Mouse (Mus musculus) intestine, postnatal 0 days (tissue): ENCODE results near the gene Serpinb7. TPM values are rescaled to one million over a fixed set of nuclear protein-coding genes. Genes with fewer than 3 reads are reported as not detected.

Experiments used
- ATAC-seq: fragments of 200-750 bp; cut with Nextera tagmentation; 2 replicates; pipeline ENCODE4 v1.8.0; 2017; ENCODE audit warnings: mild to moderate bottlenecking, moderate TSS enrichment, moderate library complexity
- H3K27ac ChIP-seq: fragments of 300-500 bp; sonication (generic); 2 replicates; pipeline ENCODE4 v1.5.1; 2014; ENCODE audit warnings: mild to moderate bottlenecking, low read depth, low read length, moderate library complexity
- H3K27me3 ChIP-seq: fragments of 300-500 bp; sonication (generic); replicated peaks from 2 replicates; pipeline ENCODE4 v1.6.1; 2014; ENCODE audit warnings: low read length, mixed read lengths; ENCODE audit not compliant: control insufficient read depth, insufficient read depth
- H3K36me3 ChIP-seq: fragments of 300-500 bp; sonication (generic); 2 replicates; pipeline ENCODE4 v1.6.1; 2014; ENCODE audit warnings: mild to moderate bottlenecking, moderate library complexity; ENCODE audit not compliant: control insufficient read depth, insufficient read depth
- H3K4me1 ChIP-seq: fragments of 300-500 bp; sonication (generic); replicated peaks from 2 replicates; pipeline ENCODE4 v1.6.1; 2014; ENCODE audit warnings: antibody characterized with exemption, low read length, mixed read lengths; ENCODE audit not compliant: control insufficient read depth, insufficient read depth
- H3K4me2 ChIP-seq: fragments of 300-500 bp; sonication (generic); replicated peaks from 2 replicates; pipeline ENCODE4 v1.6.1; 2014; ENCODE audit warnings: low read depth, mild to moderate bottlenecking, moderate library complexity
- H3K4me3 ChIP-seq: fragments of 300-500 bp; sonication (generic); 2 replicates; pipeline ENCODE4 v1.5.1; 2014; ENCODE audit warnings: low read depth, low read length
- H3K9ac ChIP-seq: fragments of 300-500 bp; sonication (generic); 2 replicates; pipeline ENCODE4 v1.6.1; 2014; ENCODE audit warnings: mild to moderate bottlenecking, low read depth, low read length
- H3K9me3 ChIP-seq: fragments of 300-500 bp; sonication (generic); 2 replicates; pipeline ENCODE4 v1.6.1; 2016; ENCODE audit warnings: mixed run types; ENCODE audit not compliant: control insufficient read depth
- CTCF ChIP-seq: sonication (generic); IDR thresholded peaks from 2 replicates; pipeline ENCODE4 v1.5.1; 2016; ENCODE audit warnings: low read depth, mild to moderate bottlenecking, control low read depth, antibody characterized with exemption, moderate library complexity
- WGBS: fragments of 180-500 bp; shearing (Covaris S2); extraction: QIAGEN DNeasy Blood & Tissue Kit; methylation state at CpG from one replicate; pipeline ENCODE4 v1.1.7; 2014; 5-methylcytosine and 5-hydroxymethylcytosine counted together
- polyA plus RNA-seq: library from polyadenylated mRNA; unstranded; fragments of >200 nt; fragmentation: Nextera tagmentation; extraction: Ambion mirVana; gene quantifications from 2 replicates; pipeline ENCODE4 v1.2.1, GENCODE M21; 2015

The Serpinb7 gene
- polyA plus RNA-seq, 1 experiment from 2014 or later = not detected

- H3K4me2 ChIP-seq = no peak overlapping the region
- H3K9ac ChIP-seq = no peak overlapping the region
- no peaks in the 10 kb centered on the region for H3K36me3 ChIP-seq
- WGBS = 74% methylated on average over 3 of the region's 3 CpGs
- no peak for TF ChIP-seq CTCF
- no peaks in the 10 kb centered on the region for H3K9me3 ChIP-seq
- no peaks in the 10 kb centered on the region for H3K27me3 ChIP-seq
- no peak overlapping the region for H3K4me3 ChIP-seq
- no peaks in the 10 kb centered on the region for H3K4me1 ChIP-seq
- no peak for ATAC-seq
- H3K27ac ChIP-seq = no peak overlapping the region
Observed at GRCm38 (mm10) chr1:107447228-107447931, 47.9 kb downstream of the Serpinb7 start.

GRCm38 (mm10) chr1:107479909-107480308 is 80.5 kb downstream of the Serpinb7 start:
- Histone ChIP-seq H3K4me1 (no peaks in the 10 kb centered on the region), H3K4me3 (no peak overlapping the region), H3K27ac (no peak overlapping the region), H3K4me2 (no peak overlapping the region), H3K9me3 (no peaks in the 10 kb centered on the region), H3K27me3 (no peaks in the 10 kb centered on the region), H3K9ac (no peak overlapping the region), H3K36me3 (no peaks in the 10 kb centered on the region)
- no peak for TF ChIP-seq CTCF
- ATAC-seq = no peak

- no peaks in the 10 kb centered on the region for H3K36me3 ChIP-seq
- no peaks in the 10 kb centered on the region for H3K9me3 ChIP-seq
- no peak for ATAC-seq
- H3K27me3 ChIP-seq = no peaks in the 10 kb centered on the region
- no peak overlapping the region for H3K27ac ChIP-seq
- 18% methylated on average over 11 of the region's 11 CpGs for WGBS
- H3K4me2 ChIP-seq = 0 out of 2 replicates have a peak overlapping the region, but pooled peaks have one; percentile 21
- H3K4me3 ChIP-seq = no peak overlapping the region
- H3K4me1 ChIP-seq = no peaks in the 10 kb centered on the region
- no peak overlapping the region for H3K9ac ChIP-seq
- TF ChIP-seq CTCF = peak; percentile 86
Observed at GRCm38 (mm10) chr1:107481452-107481851, 82.0 kb downstream of the Serpinb7 start.

GRCm38 (mm10) chr1:107489577-107489976 is 90.1 kb downstream of the Serpinb7 start:
- TF ChIP-seq CTCF = no peak
- Histone ChIP-seq H3K9me3 (no peaks in the 10 kb centered on the region), H3K27ac (no peak overlapping the region), H3K36me3 (no peaks in the 10 kb centered on the region), H3K27me3 (no peaks in the 10 kb centered on the region), H3K4me3 (no peak overlapping the region), H3K9ac (no peak overlapping the region), H3K4me1 (no peaks in the 10 kb centered on the region), H3K4me2 (no peak overlapping the region)
- ATAC-seq = no peak
- 73% methylated on average over 8 of the region's 8 CpGs for WGBS

GRCm38 (mm10) chr1:107496789-107497188 is 97.3 kb downstream of the Serpinb7 start:
- Histone ChIP-seq H3K36me3 (no peaks in the 10 kb centered on the region), H3K4me1 (no peaks in the 10 kb centered on the region), H3K9ac (no peak overlapping the region), H3K9me3 (no peaks in the 10 kb centered on the region), H3K27me3 (no peaks in the 10 kb centered on the region), H3K4me3 (no peak overlapping the region), H3K4me2 (no peak overlapping the region), H3K27ac (no peak overlapping the region)
- no peak for TF ChIP-seq CTCF
- ATAC-seq = no peak
- 77% methylated on average over 2 of the region's 2 CpGs for WGBS

- H3K27me3 ChIP-seq = no peaks in the 10 kb centered on the region
- H3K27ac ChIP-seq = no peak overlapping the region
- no peaks in the 10 kb centered on the region for H3K4me1 ChIP-seq
- H3K9me3 ChIP-seq = no peaks in the 10 kb centered on the region
- no peak for ATAC-seq
- TF ChIP-seq CTCF = no peak
- H3K9ac ChIP-seq = no peak overlapping the region
- H3K4me2 ChIP-seq = no peak overlapping the region
- no peak overlapping the region for H3K4me3 ChIP-seq
- no peaks in the 10 kb centered on the region for H3K36me3 ChIP-seq
Observed at GRCm38 (mm10) chr1:107502025-107502424, 102.6 kb downstream of the Serpinb7 start.

Other genes starting within 250 kb of the Serpinb7 start
- not detected in 2 replicates for gene Serpinb3b, start 121.3 kb upstream of the Serpinb7 start, polyA plus RNA-seq
- gene Serpinb3c, start 121.3 kb upstream of the Serpinb7 start, polyA plus RNA-seq = not detected in 2 replicates
- not detected in 2 replicates for gene Serpinb11, start 38.5 kb upstream of the Serpinb7 start, polyA plus RNA-seq
- not detected in 2 replicates for gene Serpinb2, start 111.8 kb downstream of the Serpinb7 start, polyA plus RNA-seq
- gene Serpinb8, start 190.4 kb downstream of the Serpinb7 start, polyA plus RNA-seq = 0.90 and 1.5 TPM in 2 replicates